Mouse (Mus musculus): Measurements from ENCODE around the gene Ilf3. TPM values are rescaled to one million over a fixed set of nuclear protein-coding genes. Genes with fewer than 3 reads are reported as not detected.

Gene Ilf3
- total RNA-seq, 1 experiment, result 159 TPM

DNA sequence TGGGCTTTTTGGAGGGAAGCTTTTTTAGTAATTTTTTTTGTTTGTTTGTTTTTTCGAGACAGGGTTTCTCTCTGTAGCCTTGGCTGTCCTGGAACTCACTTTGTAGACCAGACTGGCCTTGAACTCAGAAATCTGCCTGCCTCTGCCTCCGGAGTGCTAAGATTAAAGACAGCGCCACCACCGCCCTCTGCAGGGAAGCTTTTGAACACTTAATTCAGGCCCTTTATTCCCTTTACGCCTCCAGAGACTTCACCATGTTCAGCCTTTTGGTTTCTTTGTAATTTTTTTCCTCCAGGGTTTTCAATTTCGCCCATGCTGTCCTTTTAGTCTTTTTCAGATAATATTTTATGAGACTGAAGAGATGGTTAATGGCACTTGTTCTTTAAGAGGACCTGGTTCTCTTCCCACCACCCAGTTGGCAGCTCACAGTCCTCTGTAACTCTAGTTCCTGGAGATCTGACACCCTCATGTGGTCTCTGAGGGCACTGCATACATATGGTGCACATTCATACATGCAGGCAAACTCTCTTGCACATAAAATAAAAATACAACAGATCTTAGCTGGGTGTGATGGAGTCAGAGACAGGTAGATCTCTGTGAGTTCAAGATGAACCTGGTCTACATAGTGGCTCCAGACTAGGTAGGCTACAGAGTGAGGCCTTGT is 77.5 kb downstream of the Ilf3 start:
- no peak for TF ChIP-seq HCFC1 (IDR thresholded peaks at IDR 0.05; ENCODE audit: borderline replicate concordance, insufficient read depth, low read length)
- TF ChIP-seq MAFK (IDR thresholded peaks at IDR 0.05; ENCODE audit: insufficient read depth, low read depth, low read length), result no peak
- no peak for TF ChIP-seq ZC3H11A (IDR thresholded peaks at IDR 0.05; ENCODE audit: borderline replicate concordance, low read depth, low read length)
- no peak for TF ChIP-seq CHD2 (IDR thresholded peaks at IDR 0.05; ENCODE audit: low read depth, low read length)
- no peak for TF ChIP-seq ZNF384 (IDR thresholded peaks at IDR 0.05; ENCODE audit: low read depth, low read length)
- in situ Hi-C loops (cut with MboI; ENCODE audit: low sequenced_read_pairs in 2 of 2, unreplicated experiment in 2 of 2), result no loop called here
- Histone ChIP-seq H3K4me3 (ENCODE audit: insufficient read depth in 1 of 2, low read depth in 1 of 2, low read length in 2 of 2, poor library complexity in 1 of 2, severe bottlenecking in 1 of 2) (no peak overlapping the region), H3K9ac (ENCODE audit: insufficient read depth, low read depth, low read length, poor library complexity, severe bottlenecking) (no peak overlapping the region), H3K27ac (ENCODE audit: insufficient read depth, low read depth, low read length, poor library complexity, severe bottlenecking) (no peak overlapping the region; the same call in 1 of the 2 replicates), H3K36me3 (ENCODE audit: control insufficient read depth, insufficient read depth, low read length, poor library complexity, severe bottlenecking) (peaks cover 3% of the 10 kb centered on the region; the same call in 1 of the 2 replicates), H3K4me1 (ENCODE audit: control insufficient read depth in 2 of 2, insufficient read depth in 2 of 2, low read length in 2 of 2, poor library complexity in 1 of 2) (peaks cover 3 to 23% of the 10 kb centered on the region in 2 experiments; a peak in 2 of 4 replicates), H3K9me3 (ENCODE audit: control insufficient read depth, insufficient read depth, low read depth, low read length) (no peaks in the 10 kb centered on the region)
- no peak for DNase-seq (ENCODE audit: low read depth, low spot score)

- H3K27ac ChIP-seq (ENCODE audit: insufficient read depth, low read depth, low read length, poor library complexity, severe bottlenecking), result no peak overlapping the region
- H3K4me3 ChIP-seq (ENCODE audit: insufficient read depth in 1 of 2, low read depth in 1 of 2, low read length in 2 of 2, poor library complexity in 1 of 2, severe bottlenecking in 1 of 2), result no peak overlapping the region
- no peak overlapping the region for H3K9ac ChIP-seq (ENCODE audit: insufficient read depth, low read depth, low read length, poor library complexity, severe bottlenecking)
- H3K9me3 ChIP-seq (ENCODE audit: control insufficient read depth, insufficient read depth, low read depth, low read length), result no peaks in the 10 kb centered on the region
- TF ChIP-seq MAFK (IDR thresholded peaks at IDR 0.05; ENCODE audit: insufficient read depth, low read depth, low read length) (no peak), CHD2 (IDR thresholded peaks at IDR 0.05; ENCODE audit: low read depth, low read length) (no peak), ZNF384 (IDR thresholded peaks at IDR 0.05; ENCODE audit: low read depth, low read length) (no peak), ZC3H11A (IDR thresholded peaks at IDR 0.05; ENCODE audit: borderline replicate concordance, low read depth, low read length) (no peak), HCFC1 (IDR thresholded peaks at IDR 0.05; ENCODE audit: borderline replicate concordance, insufficient read depth, low read length) (no peak)
- in situ Hi-C loops (cut with MboI; ENCODE audit: low sequenced_read_pairs in 2 of 2, unreplicated experiment in 2 of 2), result no loop called here
- peaks cover 3 to 22% of the 10 kb centered on the region in 2 experiments; a peak in 3 of 4 replicates for H3K4me1 ChIP-seq (ENCODE audit: control insufficient read depth in 2 of 2, insufficient read depth in 2 of 2, low read length in 2 of 2, poor library complexity in 1 of 2)
- peaks cover 3% of the 10 kb centered on the region; the same call in 1 of the 2 replicates for H3K36me3 ChIP-seq (ENCODE audit: control insufficient read depth, insufficient read depth, low read length, poor library complexity, severe bottlenecking)
- DNase-seq (ENCODE audit: low read depth, low spot score), result no peak
These were observed 80.1 kb downstream of the Ilf3 start for GRCm38 (mm10) chr9:21447778-21448177.

GRCm38 (mm10) chr9:21449710-21450109 is 82.0 kb downstream of the Ilf3 start:
- Histone ChIP-seq H3K9ac (ENCODE audit: insufficient read depth, low read depth, low read length, poor library complexity, severe bottlenecking) (no peak overlapping the region), H3K9me3 (ENCODE audit: control insufficient read depth, insufficient read depth, low read depth, low read length) (no peaks in the 10 kb centered on the region), H3K36me3 (ENCODE audit: control insufficient read depth, insufficient read depth, low read length, poor library complexity, severe bottlenecking) (peaks cover under 1% of the 10 kb centered on the region; the same call in 1 of the 2 replicates), H3K27ac (ENCODE audit: insufficient read depth, low read depth, low read length, poor library complexity, severe bottlenecking) (no peak overlapping the region), H3K4me3 (ENCODE audit: insufficient read depth in 1 of 2, low read depth in 1 of 2, low read length in 2 of 2, poor library complexity in 1 of 2, severe bottlenecking in 1 of 2) (no peak overlapping the region), H3K4me1 (ENCODE audit: control insufficient read depth in 2 of 2, insufficient read depth in 2 of 2, low read length in 2 of 2, poor library complexity in 1 of 2) (peaks cover 4 to 28% of the 10 kb centered on the region in 2 experiments; a peak in 3 of 4 replicates)
- DNase-seq (ENCODE audit: low read depth, low spot score), result no peak
- in situ Hi-C loops (cut with MboI; ENCODE audit: low sequenced_read_pairs in 2 of 2, unreplicated experiment in 2 of 2), result no loop called here
- TF ChIP-seq ZC3H11A (IDR thresholded peaks at IDR 0.05; ENCODE audit: borderline replicate concordance, low read depth, low read length) (no peak), ZNF384 (IDR thresholded peaks at IDR 0.05; ENCODE audit: low read depth, low read length) (no peak), MAFK (IDR thresholded peaks at IDR 0.05; ENCODE audit: insufficient read depth, low read depth, low read length) (no peak), CHD2 (IDR thresholded peaks at IDR 0.05; ENCODE audit: low read depth, low read length) (no peak), HCFC1 (IDR thresholded peaks at IDR 0.05; ENCODE audit: borderline replicate concordance, insufficient read depth, low read length) (no peak)

GRCm38 (mm10) chr9:21450270-21450669 is 82.6 kb downstream of the Ilf3 start:
- TF ChIP-seq CHD2 (IDR thresholded peaks at IDR 0.05; ENCODE audit: low read depth, low read length) (no peak), ZC3H11A (IDR thresholded peaks at IDR 0.05; ENCODE audit: borderline replicate concordance, low read depth, low read length) (no peak), HCFC1 (IDR thresholded peaks at IDR 0.05; ENCODE audit: borderline replicate concordance, insufficient read depth, low read length) (no peak), ZNF384 (IDR thresholded peaks at IDR 0.05; ENCODE audit: low read depth, low read length) (no peak), MAFK (IDR thresholded peaks at IDR 0.05; ENCODE audit: insufficient read depth, low read depth, low read length) (no peak)
- in situ Hi-C loops (cut with MboI; ENCODE audit: low sequenced_read_pairs in 2 of 2, unreplicated experiment in 2 of 2), result no loop called here
- DNase-seq (ENCODE audit: low read depth, low spot score), result no peak
- Histone ChIP-seq H3K4me1 (ENCODE audit: control insufficient read depth in 2 of 2, insufficient read depth in 2 of 2, low read length in 2 of 2, poor library complexity in 1 of 2) (peaks cover 7 to 31% of the 10 kb centered on the region in 2 experiments; a peak in 3 of 4 replicates), H3K27ac (ENCODE audit: insufficient read depth, low read depth, low read length, poor library complexity, severe bottlenecking) (no peak overlapping the region), H3K4me3 (ENCODE audit: insufficient read depth in 1 of 2, low read depth in 1 of 2, low read length in 2 of 2, poor library complexity in 1 of 2, severe bottlenecking in 1 of 2) (no peak overlapping the region), H3K9ac (ENCODE audit: insufficient read depth, low read depth, low read length, poor library complexity, severe bottlenecking) (no peak overlapping the region), H3K36me3 (ENCODE audit: control insufficient read depth, insufficient read depth, low read length, poor library complexity, severe bottlenecking) (no peaks in the 10 kb centered on the region), H3K9me3 (ENCODE audit: control insufficient read depth, insufficient read depth, low read depth, low read length) (no peaks in the 10 kb centered on the region)
